Mouse (Mus musculus): ENCODE measurements around the gene Nop53. TPM values are rescaled to one million over a fixed set of nuclear protein-coding genes. Genes with fewer than 3 reads are reported as not detected.

The Nop53 gene
- polyA plus RNA-seq, 1 experiment from 2014 or later, result 183 TPM

DNA sequence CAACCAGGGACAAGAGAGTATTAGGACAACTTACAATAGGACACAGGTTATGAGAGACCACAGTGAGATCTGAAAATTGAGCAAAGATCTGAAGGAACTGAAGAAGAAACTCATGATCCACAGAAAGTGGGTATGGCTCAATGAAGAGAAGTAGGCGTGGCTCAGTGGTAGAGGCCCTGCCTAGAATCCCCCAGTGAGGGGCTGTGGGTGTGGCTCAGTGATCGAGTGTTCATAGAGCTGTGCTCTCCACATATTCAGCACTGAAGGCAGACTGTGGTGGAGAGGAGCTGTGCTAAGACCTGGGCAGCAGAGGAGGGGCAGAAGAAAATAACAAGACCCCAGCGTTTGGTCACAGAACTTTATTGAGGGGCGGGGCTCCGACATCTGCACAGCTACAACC is 8.4 kb downstream of the Nop53 start:
- H3K27ac ChIP-seq, result no peak overlapping the region
- no peak overlapping the region for H3K9ac ChIP-seq
- H3K36me3 ChIP-seq, result peaks cover 61% of the 10 kb centered on the region
- H3K9me3 ChIP-seq, result no peaks in the 10 kb centered on the region
- H3K4me3 ChIP-seq (replicated peaks), result no peak overlapping the region
- H3K4me1 ChIP-seq, result no peaks in the 10 kb centered on the region
- 82% methylated on average over 5 of the region's 5 CpGs for WGBS
- H3K27me3 ChIP-seq (replicated peaks), result no peaks in the 10 kb centered on the region
- no peak overlapping the region for H3K4me2 ChIP-seq
- ATAC-seq (ENCODE audit: insufficient read depth, low FRiP score, low read depth), result no peak

DNA sequence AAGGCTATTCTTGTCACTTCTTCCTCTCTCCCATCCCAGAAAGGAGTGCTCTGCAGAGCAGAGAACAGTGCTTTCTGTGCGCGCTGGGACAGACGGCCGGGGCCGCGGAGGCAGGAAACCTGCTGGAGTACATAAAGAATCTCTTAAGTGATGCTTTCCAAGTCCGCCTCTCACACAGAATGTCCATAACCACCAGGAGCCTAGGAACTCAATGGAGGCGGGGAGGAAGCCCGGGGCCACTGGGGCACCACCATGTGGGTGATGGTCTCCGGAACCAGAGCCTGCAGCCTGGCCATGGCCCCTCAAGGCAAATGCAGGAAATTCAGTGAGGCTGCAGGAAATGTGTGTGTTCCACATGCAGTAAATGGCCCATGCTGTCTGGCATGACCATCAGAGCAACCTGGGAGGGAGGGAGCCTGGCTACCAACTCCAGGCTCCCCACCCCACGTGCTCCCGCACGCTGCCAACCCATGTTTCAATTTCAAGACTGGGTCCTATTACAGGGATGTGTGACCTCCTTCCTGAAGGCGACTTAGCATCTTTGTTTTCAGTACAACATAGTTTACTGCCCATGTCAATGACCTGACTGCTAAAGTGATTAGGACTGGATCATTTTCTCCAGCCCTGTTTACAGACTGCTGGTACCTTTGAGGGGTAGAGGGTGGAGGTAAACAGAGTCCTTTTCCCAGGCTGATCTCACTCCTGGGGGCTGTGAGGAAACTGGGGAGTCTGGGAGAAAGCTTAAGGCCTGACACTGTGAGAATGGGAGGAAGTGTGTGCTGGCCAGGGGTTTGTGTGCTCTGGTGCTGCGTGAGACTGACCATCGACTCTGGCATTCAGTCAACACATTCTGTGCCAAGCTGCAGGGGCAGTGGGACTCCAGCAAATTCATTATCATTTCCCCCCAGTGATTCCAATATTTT is 12.2 kb downstream of the Nop53 start:
- Histone ChIP-seq H3K27me3 (replicated peaks) (no peaks in the 10 kb centered on the region), H3K36me3 (peaks cover 25% of the 10 kb centered on the region), H3K4me1 (no peaks in the 10 kb centered on the region), H3K4me3 (replicated peaks) (no peak overlapping the region), H3K27ac (0 out of 2 replicates have a peak overlapping the region, but pooled peaks have one; percentile 12), H3K9ac (no peak overlapping the region), H3K4me2 (no peak overlapping the region), H3K9me3 (no peaks in the 10 kb centered on the region)
- ATAC-seq (ENCODE audit: insufficient read depth, low FRiP score, low read depth), result 0 out of 2 replicates have a peak, but pooled peaks have one; percentile 42
- WGBS, result 39% methylated on average over 16 of the region's 16 CpGs

- Histone ChIP-seq H3K27ac (no peak overlapping the region), H3K4me3 (replicated peaks) (no peak overlapping the region), H3K36me3 (0 out of 2 replicates have a peak, but pooled peaks cover 6% of the 10 kb centered on the region), H3K9me3 (no peaks in the 10 kb centered on the region), H3K4me1 (no peaks in the 10 kb centered on the region), H3K27me3 (replicated peaks) (no peaks in the 10 kb centered on the region), H3K4me2 (no peak overlapping the region), H3K9ac (no peak overlapping the region)
- no peak for ATAC-seq (ENCODE audit: insufficient read depth, low FRiP score, low read depth)
- WGBS, result 63% methylated on average over 3 of the region's 3 CpGs
These were observed 14.2 kb downstream of the Nop53 start for GRCm38 (mm10) chr7:15931635-15932034.

DNA sequence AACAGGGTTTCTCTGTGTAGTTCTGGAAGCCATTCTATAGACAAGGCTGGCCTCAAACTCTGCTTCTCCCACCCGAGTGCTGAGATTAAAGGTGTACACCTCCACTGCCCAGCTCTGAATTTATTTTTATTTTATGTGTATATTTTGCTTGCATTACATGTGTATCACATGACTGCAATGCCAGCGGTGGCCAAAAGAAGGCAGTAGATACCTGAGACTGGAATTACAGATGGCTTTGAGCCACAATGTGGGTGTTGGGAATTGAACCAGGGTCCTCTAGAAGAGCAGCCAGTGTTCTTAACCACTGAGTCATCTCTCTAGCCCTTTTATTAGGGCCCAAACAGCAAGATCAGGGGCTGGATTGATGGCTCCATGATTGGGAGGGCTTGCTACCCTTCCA is 15.3 kb downstream of the Nop53 start:
- H3K4me2 ChIP-seq, result no peak overlapping the region
- H3K9ac ChIP-seq, result no peak overlapping the region
- 65% methylated on average over 2 of the region's 2 CpGs for WGBS
- no peak overlapping the region for H3K4me3 ChIP-seq (replicated peaks)
- H3K4me1 ChIP-seq, result no peaks in the 10 kb centered on the region
- H3K9me3 ChIP-seq, result no peaks in the 10 kb centered on the region
- no peaks in the 10 kb centered on the region for H3K27me3 ChIP-seq (replicated peaks)
- ATAC-seq (ENCODE audit: insufficient read depth, low FRiP score, low read depth), result no peak
- no peaks in the 10 kb centered on the region for H3K36me3 ChIP-seq
- H3K27ac ChIP-seq, result no peak overlapping the region

DNA sequence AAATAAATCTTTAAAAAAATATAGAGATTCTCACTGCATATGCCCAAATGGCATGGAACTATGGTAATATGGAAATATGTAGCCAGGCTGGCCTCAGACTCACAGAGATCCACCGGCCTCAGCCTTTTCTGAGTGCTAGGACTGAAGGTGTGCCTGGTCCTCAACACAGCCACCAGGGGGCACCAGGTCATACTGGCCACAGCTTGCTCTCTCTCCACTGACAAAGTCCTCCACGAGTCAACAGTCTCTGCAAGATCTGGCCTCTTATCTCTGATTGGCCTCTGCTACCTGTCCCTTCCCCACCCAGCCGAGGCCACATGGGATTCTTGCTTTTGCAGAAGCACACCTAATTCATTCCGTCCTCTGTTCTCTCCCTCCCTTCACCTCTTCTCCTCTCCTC is 16.0 kb downstream of the Nop53 start:
- H3K4me3 ChIP-seq (replicated peaks), result no peak overlapping the region
- H3K36me3 ChIP-seq, result no peaks in the 10 kb centered on the region
- no peaks in the 10 kb centered on the region for H3K4me1 ChIP-seq
- WGBS, result 28% methylated on average over 4 of the region's 4 CpGs
- no peaks in the 10 kb centered on the region for H3K9me3 ChIP-seq
- no peak overlapping the region for H3K27ac ChIP-seq
- H3K4me2 ChIP-seq, result no peak overlapping the region
- peak; percentile 48; the same call in 1 of the 2 replicates for ATAC-seq (ENCODE audit: insufficient read depth, low FRiP score, low read depth)
- no peaks in the 10 kb centered on the region for H3K27me3 ChIP-seq (replicated peaks)
- no peak overlapping the region for H3K9ac ChIP-seq

DNA sequence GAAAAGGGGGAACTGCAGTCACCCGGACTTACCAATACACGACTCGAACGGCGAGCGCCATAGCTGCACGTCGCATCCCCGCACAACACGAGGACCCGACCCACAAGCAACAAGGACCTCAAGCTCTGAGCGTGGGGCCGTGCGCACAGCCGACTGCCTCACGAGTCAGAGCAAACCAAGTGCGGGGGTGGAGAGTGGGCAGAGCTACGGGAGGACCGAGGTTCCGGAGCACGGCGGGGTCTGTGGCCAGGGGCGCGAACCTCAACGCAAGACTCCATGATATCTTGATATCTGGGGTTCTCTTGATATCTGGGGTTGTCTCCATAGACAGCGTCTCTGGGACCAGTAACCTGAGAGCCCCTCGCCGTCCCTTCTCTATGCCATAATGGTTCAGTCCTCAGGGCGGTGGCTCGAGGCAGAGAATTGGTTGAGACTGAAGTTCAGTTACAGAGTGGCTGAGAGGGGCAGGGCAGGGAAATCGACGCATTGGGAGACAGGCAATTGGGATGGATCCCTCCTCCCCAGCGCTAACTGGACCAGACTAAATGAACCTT is 23.6 kb downstream of the Nop53 start, which contains the start of gene Selenow:
Gene Selenow (minus strand): TSS at position 183 of the 554 bp plus-strand sequence.
- ATAC-seq (ENCODE audit: insufficient read depth, low FRiP score, low read depth), result peak; percentile 95
- Histone ChIP-seq H3K4me3 (replicated peaks) (peak within 1 kb of the TSS; percentile 81), H3K27me3 (replicated peaks) (no peaks in the 10 kb centered on the region)

GRCm38 (mm10) chr7:15921796-15922195 is 24.1 kb downstream of the Nop53 start:
- H3K36me3 ChIP-seq, result peaks cover 24% of the 10 kb centered on the region
- ATAC-seq (ENCODE audit: insufficient read depth, low FRiP score, low read depth), result peak; percentile 17; the same call in 1 of the 2 replicates
- no peaks in the 10 kb centered on the region for H3K27me3 ChIP-seq (replicated peaks)
- peak overlapping the region; percentile 85 for H3K27ac ChIP-seq
- peak overlapping the region; percentile 70 for H3K4me2 ChIP-seq
- peak overlapping the region; percentile 73 for H3K9ac ChIP-seq
- 0% methylated on average over 10 of the region's 10 CpGs for WGBS
- H3K9me3 ChIP-seq, result no peaks in the 10 kb centered on the region
- peak overlapping the region; percentile 81 for H3K4me3 ChIP-seq (replicated peaks)
- peaks cover 15% of the 10 kb centered on the region for H3K4me1 ChIP-seq

More for the DNA sequence above, 23.6 kb downstream of the Nop53 start, which contains the start of gene Selenow:
- H3K27ac ChIP-seq, result peak within 1 kb of the TSS; percentile 85
- under 1% methylated on average over 33 of the region's 33 CpGs for WGBS
- no peaks in the 10 kb centered on the region for H3K9me3 ChIP-seq
- peaks cover 15% of the 10 kb centered on the region for H3K4me1 ChIP-seq
- H3K9ac ChIP-seq, result peak within 1 kb of the TSS; percentile 73
- peaks cover 23% of the 10 kb centered on the region for H3K36me3 ChIP-seq
- H3K4me2 ChIP-seq, result peak within 1 kb of the TSS; percentile 70

DNA sequence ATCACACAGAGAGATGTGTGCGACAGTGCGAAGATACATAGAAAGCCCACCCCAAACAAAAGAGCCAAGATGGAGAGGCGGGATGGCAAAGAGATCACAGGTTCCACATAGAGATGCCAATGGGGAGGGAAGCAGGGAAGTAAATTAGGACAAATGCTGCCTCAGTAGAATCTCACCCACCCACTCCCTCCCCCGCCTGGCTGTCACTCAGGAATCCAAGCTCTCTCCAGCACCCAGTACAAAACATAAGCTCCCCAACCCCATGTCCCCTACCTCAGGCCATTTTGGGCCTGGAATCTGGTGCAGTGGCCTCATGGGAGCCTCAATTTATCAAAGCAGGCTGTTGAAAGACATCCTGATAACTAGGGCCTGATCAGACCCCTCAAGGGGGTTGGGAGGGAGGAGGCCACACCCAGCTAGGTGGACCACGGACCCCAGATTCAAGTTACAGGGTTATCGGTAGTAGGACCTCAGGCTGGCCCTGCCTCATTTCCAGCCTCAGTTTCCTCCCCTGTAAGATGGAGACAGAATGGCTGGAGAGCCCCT is 25.2 kb downstream of the Nop53 start:
- WGBS, result 89% methylated on average over 6 of the region's 6 CpGs

GRCm38 (mm10) chr7:15919947-15920346 is 25.9 kb downstream of the Nop53 start:
- no peak for ATAC-seq (ENCODE audit: insufficient read depth, low FRiP score, low read depth)
- no peaks in the 10 kb centered on the region for H3K27me3 ChIP-seq (replicated peaks)
- no peak overlapping the region for H3K27ac ChIP-seq
- no peaks in the 10 kb centered on the region for H3K9me3 ChIP-seq
- 93% methylated on average over 9 of the region's 9 CpGs for WGBS
- peaks cover 15% of the 10 kb centered on the region for H3K4me1 ChIP-seq
- no peak overlapping the region for H3K4me3 ChIP-seq (replicated peaks)
- no peak overlapping the region for H3K4me2 ChIP-seq
- no peak overlapping the region for H3K9ac ChIP-seq
- peaks cover 24% of the 10 kb centered on the region for H3K36me3 ChIP-seq

More for the DNA sequence above, 25.2 kb downstream of the Nop53 start:
- Histone ChIP-seq H3K27ac (no peak overlapping the region), H3K4me2 (peak overlapping the region; percentile 70), H3K36me3 (peaks cover 24% of the 10 kb centered on the region), H3K4me3 (replicated peaks) (peak overlapping the region; percentile 81), H3K9me3 (no peaks in the 10 kb centered on the region), H3K9ac (peak overlapping the region; percentile 73; the same call in 1 of the 2 replicates), H3K4me1 (peaks cover 15% of the 10 kb centered on the region), H3K27me3 (replicated peaks) (no peaks in the 10 kb centered on the region)
- ATAC-seq (ENCODE audit: insufficient read depth, low FRiP score, low read depth), result no peak

GRCm38 (mm10) chr7:15918371-15918770 is 27.5 kb downstream of the Nop53 start:
- Histone ChIP-seq H3K27ac (no peak overlapping the region), H3K4me2 (no peak overlapping the region), H3K9ac (no peak overlapping the region), H3K9me3 (no peaks in the 10 kb centered on the region), H3K36me3 (peaks cover 24% of the 10 kb centered on the region), H3K4me1 (peaks cover 15% of the 10 kb centered on the region), H3K4me3 (replicated peaks) (no peak overlapping the region), H3K27me3 (replicated peaks) (no peaks in the 10 kb centered on the region)
- ATAC-seq (ENCODE audit: insufficient read depth, low FRiP score, low read depth), result no peak

DNA sequence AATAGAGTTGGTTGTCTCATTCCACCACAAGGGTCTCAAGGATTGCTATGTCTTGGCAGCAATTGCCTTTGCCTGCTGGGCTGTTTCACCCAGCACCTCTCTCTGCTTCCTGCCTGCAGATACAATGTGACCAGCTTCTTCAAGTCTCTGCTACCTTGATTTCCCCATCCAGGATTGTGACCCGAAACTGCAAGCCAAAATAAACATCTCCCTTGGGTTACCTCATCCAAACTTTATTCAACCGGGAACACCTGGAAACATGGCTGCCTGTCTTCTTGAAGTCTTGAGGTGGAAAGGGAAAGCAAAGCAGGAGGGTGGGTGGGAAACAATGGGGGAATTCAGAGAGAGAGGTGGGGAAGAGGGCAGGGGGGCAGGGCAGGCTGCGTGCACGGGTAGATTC is 28.9 kb downstream of the Nop53 start:
- 86% methylated on average over 4 of the region's 4 CpGs for WGBS

More for the DNA sequence above, 28.9 kb downstream of the Nop53 start:
- H3K4me2 ChIP-seq, result no peak overlapping the region
- no peaks in the 10 kb centered on the region for H3K9me3 ChIP-seq
- no peak overlapping the region for H3K4me3 ChIP-seq (replicated peaks)
- no peak for ATAC-seq (ENCODE audit: insufficient read depth, low FRiP score, low read depth)
- no peaks in the 10 kb centered on the region for H3K27me3 ChIP-seq (replicated peaks)
- no peak overlapping the region for H3K9ac ChIP-seq
- H3K4me1 ChIP-seq, result peaks cover 15% of the 10 kb centered on the region
- H3K36me3 ChIP-seq, result peaks cover 24% of the 10 kb centered on the region
- no peak overlapping the region for H3K27ac ChIP-seq
